Mouse (Mus musculus) embryonic facial prominence, embryonic 13.5 days (tissue): ENCODE data around the gene Ric1. TPM values are rescaled to one million over a fixed set of nuclear protein-coding genes. Genes with fewer than 3 reads are reported as not detected.
"Not testable (repeated sequence)": the region's sequence is repeated elsewhere in the genome, so short reads cannot be mapped to it uniquely, and the experiment has no call there.

Source experiments
- ATAC-seq: fragments of 200-750 bp; cut with Nextera tagmentation; 2 replicates; pipeline ENCODE4 v1.8.0; 2017; ENCODE audit warnings: low read depth; ENCODE audit not compliant: insufficient number of reproducible peaks, insufficient read depth, low FRiP score, low TSS enrichment
- H3K27ac ChIP-seq: fragments of 300-500 bp; sonication (generic); 2 replicates; pipeline ENCODE4 v1.5.1; 2015; ENCODE audit warnings: moderate library complexity, mild to moderate bottlenecking, inconsistent platforms
- H3K27me3 ChIP-seq: fragments of 300-500 bp; sonication (generic); 2 replicates; pipeline ENCODE4 v1.6.1; 2015; ENCODE audit warnings: mild to moderate bottlenecking, inconsistent platforms
- H3K36me3 ChIP-seq: fragments of 300-500 bp; sonication (generic); 2 replicates; pipeline ENCODE4 v1.6.1; 2015; ENCODE audit warnings: mild to moderate bottlenecking, inconsistent platforms
- H3K4me1 ChIP-seq: fragments of 300-500 bp; sonication (generic); 2 replicates; pipeline ENCODE4 v1.6.1; 2015; ENCODE audit warnings: inconsistent platforms
- H3K4me2 ChIP-seq: fragments of 300-500 bp; sonication (generic); 2 replicates; pipeline ENCODE4 v1.6.1; 2015; ENCODE audit warnings: moderate library complexity, mild to moderate bottlenecking, inconsistent platforms
- H3K4me3 ChIP-seq: fragments of 300-500 bp; sonication (generic); 2 replicates; pipeline ENCODE4 v1.5.1; 2015; ENCODE audit warnings: mild to moderate bottlenecking, inconsistent platforms
- H3K9ac ChIP-seq: fragments of 300-500 bp; sonication (generic); 2 replicates; pipeline ENCODE4 v1.6.1; 2015; ENCODE audit warnings: mild to moderate bottlenecking, inconsistent platforms
- H3K9me3 ChIP-seq: fragments of 300-500 bp; sonication (generic); 2 replicates; pipeline ENCODE4 v1.6.1; 2016; ENCODE audit warnings: inconsistent platforms
- WGBS: fragments of 180-500 bp; shearing (Covaris S2); methylation state at CpG from one replicate; pipeline ENCODE4 v1.1.7; 2015; ENCODE audit warnings: mixed read lengths; 5-methylcytosine and 5-hydroxymethylcytosine counted together
- polyA plus RNA-seq: library from polyadenylated mRNA; unstranded; fragments of >200 nt; fragmentation: Nextera tagmentation; extraction: Ambion mirVana; gene quantifications from 2 replicates; pipeline ENCODE4 v1.2.1, GENCODE M21; 2015

The Ric1 gene
- polyA plus RNA-seq, 1 experiment from 2014 or later, result 29.6 TPM

DNA sequence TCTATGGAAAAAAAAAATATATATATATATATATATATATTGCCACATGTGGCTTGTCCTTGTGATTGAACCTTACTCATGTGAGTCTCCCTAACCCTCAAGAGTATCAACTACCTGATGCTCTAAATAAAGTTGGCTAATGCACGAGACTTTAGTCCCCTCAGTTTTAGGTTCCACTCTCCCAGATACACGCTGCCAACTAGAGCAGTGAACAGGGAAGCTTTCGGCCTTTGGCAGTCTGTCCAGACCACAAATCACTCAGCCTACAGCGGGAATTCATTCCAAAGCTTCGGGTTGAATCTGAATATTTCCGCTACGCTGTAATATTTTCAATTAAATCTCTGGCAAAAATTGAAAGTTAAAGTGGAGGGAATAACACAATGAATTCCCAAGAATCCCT lies 3.7 kb upstream of the Ric1 start:
- Histone ChIP-seq H3K4me2 (no peak overlapping the region), H3K27ac (no peak overlapping the region), H3K27me3 (no peaks in the 10 kb centered on the region), H3K9ac (no peak overlapping the region), H3K9me3 (peaks cover 3% of the 10 kb centered on the region; the same call in 1 of the 2 replicates), H3K4me1 (peaks cover 8% of the 10 kb centered on the region), H3K4me3 (no peak overlapping the region), H3K36me3 (peaks cover 19% of the 10 kb centered on the region; the same call in 1 of the 2 replicates)
- ATAC-seq, result no peak
- WGBS, result 59% methylated on average over 7 of the region's 7 CpGs

DNA sequence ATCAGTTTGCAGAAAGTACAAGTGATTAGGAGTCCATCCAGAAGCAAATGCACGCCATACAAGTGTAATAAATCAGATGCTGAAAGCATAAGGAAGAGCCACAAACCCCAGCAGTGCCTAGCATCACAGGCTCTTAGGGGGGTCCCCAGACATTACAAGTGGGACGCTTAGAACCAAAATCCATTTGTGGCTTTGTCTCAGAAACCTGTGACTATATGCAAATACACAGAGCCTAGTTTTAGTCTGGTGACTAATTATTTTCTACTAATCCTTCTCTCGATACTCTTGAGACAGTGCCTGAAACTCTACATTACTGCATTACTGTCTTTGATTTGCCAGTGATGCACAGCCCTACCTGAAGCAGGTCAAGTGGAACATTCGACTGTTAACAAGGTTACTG lies 3.2 kb upstream of the Ric1 start:
- Histone ChIP-seq H3K9me3 (peaks cover 3% of the 10 kb centered on the region; the same call in 1 of the 2 replicates), H3K27me3 (no peaks in the 10 kb centered on the region), H3K4me3 (no peak overlapping the region), H3K36me3 (peaks cover 19% of the 10 kb centered on the region; the same call in 1 of the 2 replicates), H3K4me1 (peaks cover 10% of the 10 kb centered on the region), H3K27ac (0 out of 2 replicates have a peak overlapping the region, but pooled peaks have one; percentile 22), H3K4me2 (no peak overlapping the region), H3K9ac (no peak overlapping the region)
- WGBS, result 62% methylated on average over 4 of the region's 4 CpGs
- ATAC-seq, result no peak

DNA sequence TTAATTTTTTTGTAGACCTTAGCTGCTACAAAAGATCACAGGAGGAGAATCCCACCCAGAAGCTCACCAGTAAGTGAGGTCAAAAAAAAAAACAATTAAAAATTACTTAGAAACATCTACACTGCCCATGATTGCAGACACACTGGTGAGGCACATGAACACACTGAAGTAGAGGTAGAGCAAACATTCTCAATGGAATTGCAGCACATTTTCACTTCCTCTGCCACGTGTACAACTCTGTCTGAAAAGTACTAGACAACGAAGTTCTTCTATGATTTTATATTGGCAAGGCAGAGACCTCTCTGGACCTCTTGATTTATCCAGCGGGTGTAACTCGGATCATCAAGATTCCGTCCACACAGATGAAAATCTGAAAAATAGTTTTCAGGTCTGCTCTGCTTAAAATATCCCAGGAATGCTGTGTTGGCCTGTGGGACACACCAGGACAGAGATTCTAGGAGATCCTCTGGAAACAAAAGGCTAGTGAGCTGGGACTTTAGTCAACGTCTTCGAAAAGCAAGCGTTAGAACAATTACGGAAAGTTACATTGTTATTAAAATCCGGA lies 1.0 kb upstream of the Ric1 start:
- Histone ChIP-seq H3K27me3 (no peaks in the 10 kb centered on the region), H3K4me1 (peaks cover 16% of the 10 kb centered on the region), H3K4me2 (peak overlapping the region; percentile 71), H3K9ac (peak overlapping the region; percentile 96), H3K36me3 (peaks cover 13% of the 10 kb centered on the region; the same call in 1 of the 2 replicates), H3K27ac (peak overlapping the region; percentile 94; the same call in 1 of the 2 replicates), H3K4me3 (peak overlapping the region; percentile 90), H3K9me3 (no peaks in the 10 kb centered on the region)
- no peak for ATAC-seq
- WGBS, result 33% methylated on average over 10 of the region's 10 CpGs

DNA sequence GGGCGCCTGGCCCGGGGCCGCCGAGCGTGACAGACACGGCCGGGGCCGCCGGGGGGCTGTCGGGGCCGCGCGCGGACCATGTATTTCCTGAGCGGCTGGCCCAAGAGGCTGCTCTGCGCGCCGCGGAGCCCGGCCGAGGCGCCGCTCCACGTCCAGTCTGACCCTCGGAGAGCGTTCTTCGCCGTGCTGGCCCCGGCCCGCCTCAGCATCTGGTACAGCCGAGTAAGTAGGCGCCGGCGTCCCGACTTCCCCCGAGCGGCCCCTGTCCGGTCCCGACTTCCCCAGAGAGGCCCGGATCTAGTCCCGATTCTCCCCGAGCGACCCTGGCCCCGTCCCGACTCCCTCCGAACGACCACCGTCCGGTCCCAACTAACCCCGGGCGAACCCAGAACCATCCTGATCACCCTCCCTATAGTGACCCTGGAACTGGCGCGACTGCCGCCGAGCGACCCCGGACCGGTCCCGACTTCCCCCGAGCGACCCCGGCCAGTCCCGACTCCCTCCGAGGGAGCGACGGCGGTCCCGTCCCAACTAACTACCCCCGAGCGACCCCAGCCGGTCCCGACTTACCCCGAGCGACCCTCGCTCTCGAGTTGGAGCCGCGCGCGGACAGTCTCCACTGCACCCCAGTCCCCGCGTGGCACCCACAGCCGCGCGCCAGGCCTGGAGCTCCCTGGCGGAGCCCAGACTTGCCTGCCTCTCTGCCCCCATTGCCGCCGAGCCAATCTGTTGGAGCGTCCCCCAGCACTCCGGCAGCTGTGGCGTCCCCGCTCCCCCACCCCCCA lies 555 bp downstream of the Ric1 start:
- Histone ChIP-seq H3K36me3 (peaks cover 7% of the 10 kb centered on the region; the same call in 1 of the 2 replicates), H3K27ac (peak overlapping the region; percentile 94), H3K4me1 (peaks cover 16% of the 10 kb centered on the region), H3K9me3 (no peaks in the 10 kb centered on the region), H3K4me2 (peak overlapping the region; percentile 71), H3K4me3 (peak overlapping the region; percentile 90), H3K27me3 (no peaks in the 10 kb centered on the region), H3K9ac (peak overlapping the region; percentile 96)
- ATAC-seq, result peak; percentile 79
- WGBS, result under 1% methylated on average over 82 of the region's 92 CpGs

DNA sequence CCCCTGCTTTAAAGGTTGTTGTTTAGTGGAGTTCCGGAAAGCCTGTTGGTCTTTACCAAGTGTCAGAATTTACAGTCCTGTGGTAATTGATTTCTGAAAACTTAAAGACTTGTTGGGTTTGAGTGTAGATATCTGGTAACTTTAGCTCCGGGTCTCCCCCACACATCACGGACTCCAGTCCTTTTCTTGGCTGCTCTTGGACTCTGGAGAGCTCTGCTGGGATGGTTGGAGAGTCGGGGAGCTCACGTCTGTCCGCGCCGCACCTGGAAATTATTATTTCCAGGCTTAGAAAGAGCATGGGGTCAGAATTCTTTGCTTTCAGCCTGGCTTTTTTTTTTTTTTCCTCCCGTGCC lies 1.1 kb downstream of the Ric1 start:
- ATAC-seq, result no peak
- under 1% methylated on average over 9 of the region's 9 CpGs for WGBS
- peak overlapping the region; percentile 90 for H3K4me3 ChIP-seq

DNA sequence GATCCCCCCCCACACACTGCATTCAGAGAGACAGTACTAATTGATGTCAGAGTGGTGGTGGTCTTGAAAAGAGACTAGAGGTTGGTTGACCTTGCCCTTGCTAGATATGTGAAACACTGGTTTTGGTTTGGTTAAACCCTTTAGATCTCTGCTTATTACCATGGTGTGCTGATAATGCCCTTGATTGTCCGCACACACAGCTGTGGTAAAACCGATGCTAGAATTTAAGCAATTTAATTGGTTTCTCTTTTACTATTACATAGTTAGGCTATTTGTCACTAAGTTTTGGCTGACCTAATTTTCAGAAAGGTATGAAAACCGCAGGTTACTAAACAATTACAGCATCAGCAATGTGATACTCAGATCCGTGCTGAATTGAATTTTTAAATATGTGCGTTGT lies 1.6 kb downstream of the Ric1 start:
- Histone ChIP-seq H3K4me2 (peak overlapping the region; percentile 71), H3K9ac (peak overlapping the region; percentile 96), H3K9me3 (0 out of 2 replicates have a peak, but pooled peaks cover 2% of the 10 kb centered on the region), H3K27me3 (no peaks in the 10 kb centered on the region), H3K27ac (peak overlapping the region; percentile 94), H3K4me1 (peaks cover 16% of the 10 kb centered on the region), H3K36me3 (peaks cover 7% of the 10 kb centered on the region; the same call in 1 of the 2 replicates), H3K4me3 (peak overlapping the region; percentile 90)
- 11% methylated on average over 5 of the region's 5 CpGs for WGBS
- no peak for ATAC-seq

More for the DNA sequence above, 1.1 kb downstream of the Ric1 start:
- Histone ChIP-seq H3K27ac (peak overlapping the region; percentile 94), H3K4me1 (peaks cover 16% of the 10 kb centered on the region), H3K9ac (peak overlapping the region; percentile 96), H3K9me3 (no peaks in the 10 kb centered on the region), H3K4me2 (peak overlapping the region; percentile 71), H3K36me3 (peaks cover 6% of the 10 kb centered on the region; the same call in 1 of the 2 replicates), H3K27me3 (no peaks in the 10 kb centered on the region)

DNA sequence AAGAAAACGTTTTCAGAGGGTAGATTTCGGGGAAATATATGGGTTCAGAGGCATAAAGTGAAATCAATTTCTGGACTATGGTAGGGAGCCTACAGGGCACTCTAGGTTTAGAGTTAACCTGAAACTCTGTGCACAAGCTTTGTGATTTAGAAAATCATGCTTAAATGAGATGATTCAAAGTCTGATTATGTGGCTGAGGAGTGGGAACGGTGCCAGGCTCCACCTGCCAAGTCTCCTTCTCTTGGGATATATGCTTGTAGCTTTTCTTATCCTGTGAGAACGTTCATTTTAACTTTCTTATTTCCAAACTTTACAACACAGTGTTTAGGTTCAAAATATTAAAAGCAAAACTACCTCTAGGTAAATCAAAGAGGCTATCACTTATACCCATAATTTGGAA lies 2.5 kb downstream of the Ric1 start:
- H3K36me3 ChIP-seq, result peaks cover 10% of the 10 kb centered on the region; the same call in 1 of the 2 replicates
- 0 out of 2 replicates have a peak, but pooled peaks cover 6% of the 10 kb centered on the region for H3K9me3 ChIP-seq
- H3K4me1 ChIP-seq, result peaks cover 16% of the 10 kb centered on the region
- no peak for ATAC-seq
- WGBS, result 54% methylated on average over 4 of the region's 4 CpGs
- H3K27me3 ChIP-seq, result no peaks in the 10 kb centered on the region
- 0 out of 2 replicates have a peak overlapping the region, but pooled peaks have one; percentile 21 for H3K9ac ChIP-seq
- peak overlapping the region; percentile 71 for H3K4me2 ChIP-seq
- 0 out of 2 replicates have a peak overlapping the region, but pooled peaks have one; percentile 12 for H3K4me3 ChIP-seq
- no peak overlapping the region for H3K27ac ChIP-seq

DNA sequence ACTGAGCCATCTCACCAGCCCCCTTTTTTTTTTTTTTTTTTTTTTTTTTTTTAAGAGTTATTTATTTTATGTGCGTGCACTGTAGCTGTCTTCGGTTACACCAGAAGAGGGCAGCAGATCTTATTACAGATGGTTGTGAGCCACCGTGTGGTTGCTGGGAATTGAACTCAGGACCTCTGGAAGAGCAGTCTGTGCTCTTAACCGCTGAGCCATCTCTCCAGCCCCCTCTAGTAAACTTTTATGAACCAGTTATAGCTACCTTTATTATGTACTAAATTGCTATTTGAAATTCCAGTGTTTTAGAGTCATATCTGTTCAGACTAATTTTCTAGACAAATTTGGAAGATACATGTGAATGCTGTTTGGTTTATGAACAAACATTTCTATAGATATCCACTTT lies 3.5 kb downstream of the Ric1 start:
- H3K9ac ChIP-seq, H3K4me3 ChIP-seq: not testable (repeated sequence)

DNA sequence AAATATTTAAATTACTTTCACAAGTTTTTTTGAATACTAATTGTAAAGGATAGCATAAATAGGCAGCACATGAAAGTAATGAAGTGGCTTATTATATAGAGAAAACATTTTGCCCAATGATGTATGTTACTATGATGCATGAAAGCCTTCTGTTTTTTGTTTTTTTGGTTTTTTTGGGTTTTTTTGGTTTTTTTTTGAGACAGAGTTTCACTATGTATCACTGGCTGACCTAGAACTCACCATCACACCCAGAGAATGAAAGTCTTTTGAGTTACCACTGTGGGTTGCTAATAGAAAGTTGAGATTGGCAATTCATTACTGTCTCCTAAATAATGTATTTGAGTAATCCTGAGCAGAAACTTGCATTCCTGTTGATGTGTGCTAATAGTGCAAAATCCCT lies 4.8 kb downstream of the Ric1 start:
- Histone ChIP-seq H3K4me3 (no peak overlapping the region), H3K36me3 (peaks cover 5% of the 10 kb centered on the region; the same call in 1 of the 2 replicates), H3K4me1 (peaks cover 8% of the 10 kb centered on the region), H3K9me3 (0 out of 2 replicates have a peak, but pooled peaks cover 6% of the 10 kb centered on the region), H3K9ac (no peak overlapping the region), H3K27ac (no peak overlapping the region), H3K4me2 (no peak overlapping the region), H3K27me3 (no peaks in the 10 kb centered on the region)
- no peak for ATAC-seq

More for the DNA sequence above, 3.5 kb downstream of the Ric1 start:
- 85% methylated on average over 4 of the region's 4 CpGs for WGBS
- not testable (repeated sequence) for H3K36me3 ChIP-seq, H3K27ac ChIP-seq, H3K9me3 ChIP-seq, ATAC-seq, H3K27me3 ChIP-seq, H3K4me2 ChIP-seq
- H3K4me1 ChIP-seq, result peaks cover 16% of the 10 kb centered on the region

DNA sequence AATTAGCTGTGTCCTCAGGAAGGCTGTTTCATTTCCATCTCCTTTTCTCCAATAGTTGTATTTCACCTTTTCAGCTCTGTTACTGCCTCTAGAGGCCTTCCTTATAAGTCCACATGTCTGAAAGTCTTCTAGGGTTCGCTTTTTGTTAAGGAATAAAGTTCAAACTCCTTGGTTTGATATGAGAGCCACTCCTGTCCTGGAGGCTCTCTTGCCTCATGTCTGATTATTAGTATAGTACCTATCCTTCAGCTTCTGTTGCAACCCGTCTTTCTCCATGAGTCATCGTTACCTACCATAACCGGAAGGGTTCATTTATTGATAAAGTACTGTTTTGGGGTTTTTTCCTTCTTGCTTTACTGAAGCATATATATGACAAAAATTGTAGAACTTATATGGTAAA lies 5.2 kb downstream of the Ric1 start:
- Histone ChIP-seq H3K27ac (no peak overlapping the region), H3K9ac (no peak overlapping the region), H3K36me3 (peaks cover 5% of the 10 kb centered on the region; the same call in 1 of the 2 replicates), H3K4me2 (no peak overlapping the region), H3K9me3 (0 out of 2 replicates have a peak, but pooled peaks cover 6% of the 10 kb centered on the region), H3K4me3 (no peak overlapping the region), H3K27me3 (no peaks in the 10 kb centered on the region), H3K4me1 (peaks cover 8% of the 10 kb centered on the region)
- no peak for ATAC-seq
- 94% methylated on average over 4 of the region's 4 CpGs for WGBS

DNA sequence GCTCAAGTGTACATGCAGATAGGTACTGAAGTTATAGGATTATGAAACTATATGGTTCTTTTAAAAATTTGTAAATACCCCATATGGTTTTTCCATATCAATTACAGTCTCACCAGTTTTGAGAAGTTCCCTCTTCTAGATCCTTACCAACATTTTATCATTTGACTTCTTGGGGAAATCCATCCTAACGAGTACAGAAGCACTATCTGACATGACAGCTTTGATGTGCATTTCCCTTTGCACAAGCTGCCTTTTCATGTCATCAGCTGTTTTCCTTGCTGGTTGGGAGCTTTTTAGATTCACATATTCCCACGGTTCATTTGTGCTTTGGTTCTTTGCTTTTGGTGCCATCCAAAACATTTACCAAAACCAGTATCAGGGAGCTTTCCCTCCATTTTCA lies 6.5 kb downstream of the Ric1 start:
- Histone ChIP-seq H3K4me1 (peaks cover 8% of the 10 kb centered on the region), H3K4me2 (no peak overlapping the region), H3K9ac (no peak overlapping the region), H3K4me3 (no peak overlapping the region), H3K9me3 (0 out of 2 replicates have a peak, but pooled peaks cover 6% of the 10 kb centered on the region), H3K27me3 (no peaks in the 10 kb centered on the region), H3K27ac (no peak overlapping the region), H3K36me3 (peaks cover 9% of the 10 kb centered on the region)
- WGBS, result 88% methylated on average over 2 of the region's 2 CpGs
- ATAC-seq, result no peak
